Mouse (Mus musculus) cortical plate, adult 2 months (tissue): Measurements from ENCODE around the gene Fhl4. TPM values are rescaled to one million over a fixed set of nuclear protein-coding genes. Genes with fewer than 3 reads are reported as not detected.

ENCODE experiments used
- H3K27ac ChIP-seq: fragments of 200-500 bp; 2 replicates; pipeline ENCODE4 v1.5.1; 2012; ENCODE audit warnings: low read length, control low read depth, inconsistent platforms; ENCODE audit not compliant: insufficient read depth
- H3K4me1 ChIP-seq: fragments of 200-500 bp; 2 replicates; pipeline ENCODE4 v1.6.1; 2011; ENCODE audit warnings: low read length; ENCODE audit not compliant: control insufficient read depth, insufficient read depth
- H3K4me3 ChIP-seq: fragments of 200-500 bp; 2 replicates; pipeline ENCODE4 v1.5.1; 2011; ENCODE audit warnings: mild to moderate bottlenecking, low read length, control low read depth; ENCODE audit not compliant: insufficient read depth
- CTCF ChIP-seq: fragments of 200-500 bp; IDR thresholded peaks from 2 replicates; pipeline ENCODE4 v1.5.1; 2011; ENCODE audit warnings: mild to moderate bottlenecking, control low read depth, low read length; ENCODE audit not compliant: insufficient read depth; ENCODE audit errors: extremely low read depth
- POLR2A ChIP-seq: fragments of 200-500 bp; IDR thresholded peaks from 2 replicates; pipeline ENCODE4 v1.6.1; 2011; ENCODE audit warnings: mild to moderate bottlenecking, low read length, control low read depth; ENCODE audit not compliant: insufficient read depth; ENCODE audit errors: extremely low read depth
- polyA plus RNA-seq: library from polyadenylated mRNA; depleted of rRNA; stranded (reverse); fragments of >200 nt; gene quantifications from 2 replicates; pipeline ENCODE4 v1.2.3, GENCODE M21; 2012; rRNA removed

Gene Fhl4
- polyA plus RNA-seq, 1 experiment: 0.84 TPM

- H3K4me1 ChIP-seq: no peaks in the 10 kb centered on the region; the same call in 1 of the 2 replicates
- peak overlapping the region; percentile 99 for H3K4me3 ChIP-seq
- TF ChIP-seq POLR2A: no peak
- TF ChIP-seq CTCF: no peak
- H3K27ac ChIP-seq: peak overlapping the region; percentile 97
Observed at GRCm38 (mm10) chr10:85103085-85103885, 990 bp upstream of the Fhl4 start.

DNA sequence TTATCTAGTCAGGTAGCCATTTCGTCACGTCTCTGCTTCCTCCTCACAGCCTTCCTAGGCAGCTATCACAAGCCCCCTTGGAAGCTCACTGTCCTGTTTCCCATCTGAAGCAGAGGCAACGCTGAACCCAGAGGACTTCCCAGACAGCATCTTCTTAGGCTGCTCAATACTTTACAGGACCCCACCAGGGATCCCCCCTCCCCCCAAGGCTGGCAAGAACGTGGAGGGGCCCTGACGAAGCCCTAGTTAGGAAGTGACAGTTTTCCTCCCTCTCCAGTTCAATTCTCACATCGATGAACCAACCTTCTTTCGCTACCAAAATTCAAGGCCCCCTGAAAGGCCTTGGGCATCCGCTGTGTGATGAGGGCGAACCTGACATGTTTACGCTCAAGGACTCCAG lies 454 bp downstream of the Fhl4 start:
- peak overlapping the region; percentile 60; the same call in 1 of the 2 replicates for H3K27ac ChIP-seq
- peak overlapping the region; percentile 99 for H3K4me3 ChIP-seq
- TF ChIP-seq POLR2A: no peak
- no peaks in the 10 kb centered on the region; the same call in 1 of the 2 replicates for H3K4me1 ChIP-seq

DNA sequence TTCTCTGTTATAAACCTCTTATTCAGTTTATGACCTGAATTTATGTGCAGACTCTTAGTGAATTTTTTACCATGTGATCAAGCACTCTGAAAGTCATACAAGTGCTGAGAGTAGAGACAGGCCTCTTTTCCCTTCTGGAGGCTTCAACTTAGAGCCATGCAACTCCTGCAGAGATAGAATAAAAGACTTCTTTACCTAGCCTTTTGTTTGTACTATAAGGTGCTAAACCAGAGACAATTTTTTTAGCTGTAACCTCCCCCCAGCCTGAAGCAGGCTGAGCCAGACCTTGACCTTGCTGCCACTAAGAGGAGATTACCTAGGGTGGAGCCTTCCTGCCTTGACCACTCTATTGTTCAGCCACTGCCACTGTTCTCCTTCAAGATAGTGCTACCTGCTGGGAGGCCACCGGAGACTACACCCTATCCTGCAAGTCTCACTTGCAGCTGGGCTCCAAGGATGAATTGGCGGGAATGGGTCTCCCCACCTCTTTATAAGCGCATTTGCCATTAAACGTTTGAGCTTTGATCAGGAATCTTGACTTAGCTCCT lies 30.6 kb downstream of the Fhl4 start:
- TF ChIP-seq POLR2A (no peak), CTCF (no peak)

GRCm38 (mm10) chr10:85054876-85055275 lies 47.4 kb downstream of the Fhl4 start:
- H3K4me3 ChIP-seq: no peak overlapping the region
- no peaks in the 10 kb centered on the region for H3K4me1 ChIP-seq
- no peak for TF ChIP-seq POLR2A
- TF ChIP-seq CTCF: no peak
- H3K27ac ChIP-seq: no peak overlapping the region

More for the DNA sequence above, 30.6 kb downstream of the Fhl4 start:
- H3K4me1 ChIP-seq: no peaks in the 10 kb centered on the region
- H3K4me3 ChIP-seq: no peak overlapping the region
- no peak overlapping the region for H3K27ac ChIP-seq

- Histone ChIP-seq H3K27ac (no peak overlapping the region), H3K4me3 (no peak overlapping the region), H3K4me1 (no peaks in the 10 kb centered on the region)
- TF ChIP-seq POLR2A: no peak
Observed at GRCm38 (mm10) chr10:85052451-85052850, 49.8 kb downstream of the Fhl4 start.

GRCm38 (mm10) chr10:85050668-85051208 lies 51.6 kb downstream of the Fhl4 start:
- no peaks in the 10 kb centered on the region for H3K4me1 ChIP-seq
- H3K27ac ChIP-seq: no peak overlapping the region
- no peak overlapping the region for H3K4me3 ChIP-seq
- TF ChIP-seq POLR2A (no peak), CTCF (no peak)

GRCm38 (mm10) chr10:85048008-85048407 lies 54.3 kb downstream of the Fhl4 start:
- TF ChIP-seq POLR2A: no peak
- TF ChIP-seq CTCF: no peak
- Histone ChIP-seq H3K4me1 (no peaks in the 10 kb centered on the region), H3K27ac (no peak overlapping the region), H3K4me3 (no peak overlapping the region)

DNA sequence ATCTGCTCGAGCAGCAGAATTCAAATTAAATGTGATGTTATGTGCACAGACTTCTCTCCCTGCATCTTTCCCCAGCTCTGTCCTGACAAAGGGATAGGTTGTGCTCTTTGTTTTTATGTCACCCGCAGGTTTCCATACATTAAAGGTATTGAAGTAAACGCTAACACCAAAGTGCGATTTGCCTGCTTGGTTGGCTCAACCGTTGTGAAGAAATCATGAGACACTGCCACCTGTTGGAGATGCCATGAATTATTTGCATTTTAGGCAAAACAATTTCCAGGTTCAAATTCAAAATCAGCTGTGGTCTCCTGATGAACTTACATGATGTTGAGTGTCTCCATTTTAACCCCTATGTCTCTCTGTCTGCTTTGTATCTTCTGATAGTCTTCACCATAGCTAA lies 55.7 kb downstream of the Fhl4 start:
- no peak overlapping the region for H3K4me3 ChIP-seq
- TF ChIP-seq CTCF: peak; percentile 71
- TF ChIP-seq POLR2A: no peak
- H3K4me1 ChIP-seq: no peaks in the 10 kb centered on the region
- H3K27ac ChIP-seq: no peak overlapping the region

Other genes with a start within 250 kb of the Fhl4 start
- 35.6 and 39.7 TPM in 2 replicates for gene Ric8b, start 184.9 kb downstream of the Fhl4 start, polyA plus RNA-seq
- gene Tmem263, start 132 bp upstream of the Fhl4 start, polyA plus RNA-seq: 16.0 and 16.6 TPM in 2 replicates
- gene Mterf2, start 25.5 kb upstream of the Fhl4 start, polyA plus RNA-seq: 20.6 and 23.6 TPM in 2 replicates
- gene Cry1, start 82.6 kb upstream of the Fhl4 start, polyA plus RNA-seq: 10.7 and 13.6 TPM in 2 replicates